Comparison of ENCODE assay signal across 8 mouse cellular contexts in the genomic region with DNA sequence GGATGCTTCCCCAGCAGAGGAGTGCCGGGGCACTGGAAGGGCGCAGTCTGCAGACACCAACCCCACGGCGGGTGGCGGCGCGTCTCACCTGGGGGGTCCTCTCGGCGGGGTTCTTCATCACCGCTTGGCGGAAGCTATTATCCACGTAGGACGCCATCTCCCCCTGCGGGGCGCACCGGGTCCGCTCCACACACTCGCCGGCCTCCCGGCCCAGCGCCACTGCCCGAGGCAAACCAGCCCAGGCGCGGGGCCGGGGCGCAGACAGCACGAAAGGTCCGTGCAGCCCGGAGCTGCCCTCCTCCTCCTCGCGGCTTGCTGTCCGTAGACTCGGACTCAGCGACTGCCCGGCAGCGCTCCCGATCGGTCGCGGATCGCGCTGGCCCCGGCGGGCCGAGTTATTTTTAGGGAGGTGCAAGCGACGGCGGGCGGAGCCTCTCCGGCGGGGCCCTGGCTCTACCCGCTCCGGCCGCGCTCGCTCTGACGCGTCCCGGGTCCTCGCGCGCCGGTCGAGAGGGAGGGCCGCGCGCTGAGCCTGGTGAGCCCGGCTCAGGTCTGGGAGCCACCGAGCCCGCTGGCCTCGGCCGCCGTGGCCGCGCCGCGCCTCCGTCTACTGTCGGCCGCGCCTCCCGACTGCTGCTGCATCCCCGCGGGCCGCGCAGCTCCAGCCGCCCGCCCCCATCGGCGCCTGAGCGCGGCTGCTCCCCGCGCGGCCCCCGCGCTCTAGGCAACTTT. TPM values are rescaled to one million over a fixed set of nuclear protein-coding genes. Genes with fewer than 3 reads are reported as not detected.
DNase-seq lines count a peak whose midpoint lies in the region; ATAC-seq and TF ChIP-seq lines count a peak whose summit lies in the region.

A gene (minus strand): TSS at position 142 of the 732 bp plus-strand sequence.

- H3K4me1 ChIP-seq in erythroblast, embryonic 14.5 days (ENCODE audit: control insufficient read depth): peaks cover 21% of the 10 kb centered on the region
- H3K4me1 ChIP-seq in cortical plate, adult 2 months (ENCODE audit: control insufficient read depth, insufficient read depth, low read length): peaks cover 11% of the 10 kb centered on the region; the same call in 1 of the 2 replicates

- no peaks in the 10 kb centered on the region for H3K9me3 ChIP-seq in erythroblast, embryonic 14.5 days (ENCODE audit: control insufficient read depth, low read length)

- intact Hi-C loops in gastrocnemius, postnatal 14 days (cut with DNase I; ENCODE audit: low total_unique reads): no loop called here
- intact Hi-C loops in left cerebral cortex, postnatal 25 days (cut with DNase I): loop anchor here (1.0 to 5.0 kb wide), 3 partner anchors 65 to 280 kb away; a partner anchor contains a TSS

- TF ChIP-seq CTCF in cortical plate, adult 2 months (IDR thresholded peaks at IDR 0.05; ENCODE audit: extremely low read depth, insufficient read depth, low read length): no peak

- peak within 1 kb of the TSS; percentile 75 for H3K4me3 ChIP-seq in erythroblast, embryonic 14.5 days (replicated peaks)
- H3K4me3 ChIP-seq in cortical plate, adult 2 months (ENCODE audit: insufficient read depth, low read length): peak within 1 kb of the TSS; percentile 94

- 0 out of 2 replicates have a peak, but pooled peaks have one; percentile 7 for TF ChIP-seq POLR2A in cortical plate, adult 2 months (IDR thresholded peaks at IDR 0.05; ENCODE audit: extremely low read depth, insufficient read depth, low read length)

- DNase-seq in gastrocnemius, postnatal 14 days: peak; percentile 85
- DNase-seq in left cerebral cortex, postnatal 25 days (ENCODE audit: low spot score in 2 of 2): peak in 1 of 2 experiments; percentile 54
- peak; percentile 63 for DNase-seq in right cerebral cortex, postnatal 4 days

- H3K27ac ChIP-seq in cortical plate, adult 2 months (ENCODE audit: insufficient read depth, low read length): peak within 1 kb of the TSS; percentile 98

- no peak for ATAC-seq in erythroblast, adult 5-6 weeks (replicated peaks; ENCODE audit: low FRiP score, poor library complexity, severe bottlenecking)
- ATAC-seq in inflammation-experienced regulatory T-cells, adult 6 months: peak; percentile 23
- ATAC-seq in megakaryocyte-erythroid progenitor cell, adult 5-6 weeks (replicated peaks; ENCODE audit: low FRiP score, low TSS enrichment, poor library complexity, severe bottlenecking): peak; percentile 34

- H3K27me3 ChIP-seq in erythroblast, embryonic 14.5 days (ENCODE audit: control insufficient read depth): peaks cover 67% of the 10 kb centered on the region

- H3K36me3 ChIP-seq in erythroblast, embryonic 14.5 days (ENCODE audit: control insufficient read depth): no peaks in the 10 kb centered on the region

RNA-seq across cellular contexts. Expression of the gene that starts here (rescaled TPM):
- polyA plus RNA-seq in erythroblast, embryonic 14.5 days (2012): 0.01 and 0.04 TPM in 2 replicates
- total RNA-seq in erythroblast, adult 5-6 weeks (2015; ENCODE audit: low replicate concordance): 3.3 and 4.2 TPM in 2 replicates
- 2.1 and 8.6 TPM in 2 replicates for total RNA-seq in erythroblast, adult 5-6 weeks (2017; ENCODE audit: low replicate concordance)
- 45.3 and 50.9 TPM in 2 replicates for polyA plus RNA-seq in cortical plate, adult 2 months (2012; rRNA removed)
- 10 to 100 TPM; 20.5 to 21.0 TPM for total RNA-seq in gastrocnemius, postnatal 14 days (2021)
- polyA plus RNA-seq in inflammation-experienced regulatory T-cells, adult 6 months (2017; shearing (Covaris generic)): 1 to 10 TPM; 5.0 to 7.9 (median 6.5) TPM
- total RNA-seq in left cerebral cortex, postnatal 25 days (2021): 100 to 1,000 TPM; 120 to 126 TPM
- 5.4 and 8.1 TPM in 2 replicates for total RNA-seq in megakaryocyte-erythroid progenitor cell, adult 5-6 weeks (2014; fragmentation: Nextera tagmentation)
- total RNA-seq in megakaryocyte-erythroid progenitor cell, adult 5-6 weeks (2017): 8.3 and 11.2 TPM in 2 replicates

Comparison
In these comparisons a context has a peak if more than half of its experiments do, and no peak if none do; other contexts are left out.
1. RNA of the gene that starts here (total RNA-seq): 120 to 126 TPM in left cerebral cortex, postnatal 25 days; 20.5 to 21.0 TPM in gastrocnemius, postnatal 14 days, 5.4 to 11.2 TPM in megakaryocyte-erythroid progenitor cell, adult 5-6 weeks and 2.1 to 8.6 TPM in erythroblast, adult 5-6 weeks; every median in the first group is over 4 times any median in the second.